Mouse (Mus musculus) cerebellum, adult 18-20 months (tissue): ENCODE data around the gene Tpcn2.

ENCODE experiments used
- DNase-seq, 2 experiments: peaks; one replicate each; pipeline ENCODE4 v3.0.0; 2021

Tpcn2 gene

DNA sequence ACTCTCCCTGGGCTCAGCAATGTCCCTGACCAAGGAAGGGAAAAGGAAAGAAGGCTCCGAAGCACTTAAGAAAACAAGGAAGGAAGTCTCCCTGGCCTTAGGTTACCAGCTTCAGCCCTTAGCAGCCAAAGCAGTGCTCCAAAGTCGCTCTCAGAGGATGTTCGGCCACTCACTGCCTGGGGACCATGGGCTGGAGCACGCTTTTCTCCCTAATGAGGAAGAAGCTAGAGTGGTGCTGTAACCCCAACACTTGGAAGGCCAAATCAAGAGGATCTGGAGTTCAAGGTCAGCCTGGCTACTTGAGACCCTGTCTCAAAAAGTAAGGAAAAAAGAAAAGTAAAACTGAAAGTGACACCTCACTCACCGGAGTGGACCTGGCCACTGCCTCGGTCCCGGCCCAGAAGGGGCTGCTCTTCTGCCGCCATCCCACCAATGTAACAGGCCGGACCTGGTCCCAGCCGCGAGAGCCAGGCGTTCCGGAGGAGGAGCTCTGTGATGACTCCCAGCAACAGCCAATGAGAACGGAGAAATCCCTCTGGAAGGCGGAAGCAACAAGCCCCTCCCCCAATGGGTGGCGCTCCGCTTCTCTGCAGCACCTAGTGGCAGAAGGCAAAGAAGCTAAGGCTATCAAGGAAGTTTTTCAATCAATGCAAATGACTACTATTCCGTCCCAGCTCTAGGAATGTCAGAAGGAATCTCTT, at the start of gene Tpcn2:
Gene Tpcn2 (minus strand): TSS at position 525 of the 701 bp plus-strand sequence.
- peak; percentile 92 to 97 for DNase-seq

DNA sequence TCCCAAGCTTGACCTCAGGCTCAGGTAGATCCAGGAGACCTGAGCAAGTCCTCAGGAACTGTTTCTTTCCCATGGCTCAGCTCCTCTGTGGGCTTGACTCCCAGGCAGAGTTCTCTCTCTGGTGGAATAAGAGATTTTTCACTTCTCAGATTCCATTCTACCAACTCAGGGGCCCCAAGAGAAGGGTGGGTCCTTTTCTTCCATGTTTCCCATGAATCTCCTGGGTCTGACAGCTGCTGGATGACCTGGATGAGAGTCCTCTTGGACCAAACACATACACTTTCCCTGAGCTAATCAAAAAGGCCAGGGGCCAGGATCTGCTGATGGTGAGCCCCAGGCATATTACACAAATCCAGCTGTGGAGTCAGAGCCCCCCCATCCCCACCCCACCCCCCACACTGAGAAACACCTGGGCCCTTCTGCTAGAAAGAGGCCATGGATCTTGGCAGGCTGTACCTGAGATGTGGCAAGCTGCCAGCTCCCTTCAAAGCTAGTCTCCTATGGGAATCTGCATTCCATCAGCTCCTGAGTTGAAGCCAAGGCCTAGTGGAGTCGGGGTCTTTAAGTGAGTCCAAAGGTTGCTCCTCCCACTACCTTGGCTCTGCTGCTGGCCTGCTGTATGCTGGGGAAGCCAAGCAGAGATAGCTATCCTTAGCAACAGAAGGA, 48.7 kb upstream of the Tpcn2 start:
- DNase-seq, result peak; percentile 70 to 79

DNA sequence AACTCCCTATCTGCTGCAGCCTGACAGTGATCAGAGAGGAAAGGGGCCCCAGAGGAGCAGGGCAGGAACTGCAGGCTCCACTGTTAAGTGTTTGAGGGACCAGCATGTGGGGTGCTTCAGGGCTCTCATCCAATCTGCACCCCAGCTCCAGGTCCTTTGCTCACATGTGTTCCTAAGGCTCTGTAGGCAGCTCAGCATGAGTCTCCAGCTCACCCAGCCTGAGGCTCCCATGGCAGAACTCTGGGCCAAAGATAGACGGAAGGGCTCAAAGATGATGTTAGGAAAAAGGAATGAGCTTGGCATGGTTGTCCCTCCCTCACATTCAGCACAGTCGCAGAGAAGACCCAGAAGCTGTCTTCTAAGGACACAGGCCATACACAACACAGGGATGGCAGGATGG, 46.8 kb upstream of the Tpcn2 start:
- no peak for DNase-seq

DNA sequence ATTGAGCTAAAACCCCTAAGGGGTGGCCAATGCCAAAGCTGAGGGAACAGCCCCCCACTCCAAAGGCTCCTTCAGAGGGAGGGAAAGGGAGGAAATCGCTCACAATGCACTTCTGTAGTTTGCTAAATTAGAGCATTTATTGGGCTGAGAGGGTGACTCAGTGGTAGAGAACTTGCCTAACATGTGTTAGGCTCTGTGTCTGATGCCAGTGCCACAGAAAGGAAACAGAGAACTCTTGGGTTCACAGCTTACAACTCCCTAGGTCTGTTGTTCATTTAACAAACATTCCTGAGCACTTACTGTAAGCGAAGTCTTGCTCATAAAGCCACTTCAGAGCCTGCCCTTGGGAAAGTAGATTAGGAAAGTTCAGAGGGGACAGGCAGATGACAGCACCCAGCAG, 46.2 kb upstream of the Tpcn2 start:
- no peak for DNase-seq

DNA sequence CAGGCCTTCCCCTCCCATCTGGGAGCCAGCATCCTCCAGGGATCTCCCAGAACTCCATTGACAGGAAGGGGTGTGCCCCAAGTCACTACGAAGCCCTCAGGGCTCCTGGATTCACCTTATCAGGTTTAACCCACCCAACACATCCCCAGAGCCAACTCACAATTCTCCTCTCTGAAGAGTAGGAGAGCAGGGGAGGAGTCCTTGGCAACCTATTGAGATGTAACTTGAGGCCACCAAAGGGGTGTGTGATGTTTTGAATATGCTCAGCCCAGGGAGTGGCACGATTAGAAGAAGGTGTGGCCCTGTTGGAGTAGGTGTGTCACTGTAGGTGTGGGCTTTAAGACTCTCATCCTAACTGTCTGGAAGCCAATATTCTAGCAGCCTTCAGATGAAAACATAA, 41.9 kb upstream of the Tpcn2 start:
- no peak for DNase-seq

DNA sequence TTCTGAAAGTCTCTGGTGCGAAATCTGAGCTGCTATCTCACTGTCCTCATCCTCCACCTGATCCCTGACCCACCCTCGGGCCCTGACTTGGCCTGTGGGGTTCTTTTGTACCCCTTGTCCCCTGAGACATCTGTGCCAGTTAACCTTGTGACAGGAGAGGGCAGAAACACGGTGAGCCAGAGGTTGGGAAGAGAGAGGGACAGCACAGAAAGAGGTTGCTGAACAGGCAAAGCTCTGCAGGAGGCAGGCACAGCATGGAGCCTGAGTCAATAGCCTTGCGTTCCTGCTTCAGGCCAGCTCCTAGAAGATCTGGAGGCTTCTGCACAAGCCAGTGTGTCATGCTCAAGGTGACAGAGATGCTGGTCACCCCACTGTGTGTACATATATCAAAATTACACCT, 39.8 kb upstream of the Tpcn2 start:
- DNase-seq, result no peak

DNA sequence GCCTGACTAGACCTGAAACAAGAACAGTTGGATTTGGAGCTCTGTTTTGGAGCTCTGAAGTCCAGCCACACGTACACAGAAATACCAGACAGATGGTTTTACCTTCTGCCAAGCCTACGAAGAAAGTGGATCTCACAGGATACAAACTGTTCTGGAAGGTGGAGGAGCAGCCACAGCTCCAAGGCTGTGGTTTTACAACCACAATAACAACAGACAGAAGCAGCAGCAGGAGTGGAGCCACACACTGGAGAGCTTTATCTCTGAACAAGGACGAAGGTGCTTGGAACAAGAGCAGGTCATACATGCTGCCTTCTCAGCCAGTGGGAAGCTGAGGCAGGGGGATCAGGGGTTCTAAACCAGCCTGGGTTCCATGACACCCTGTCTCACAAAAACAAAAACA, 35.7 kb upstream of the Tpcn2 start:
- DNase-seq, result peak; percentile 74 to 78

DNA sequence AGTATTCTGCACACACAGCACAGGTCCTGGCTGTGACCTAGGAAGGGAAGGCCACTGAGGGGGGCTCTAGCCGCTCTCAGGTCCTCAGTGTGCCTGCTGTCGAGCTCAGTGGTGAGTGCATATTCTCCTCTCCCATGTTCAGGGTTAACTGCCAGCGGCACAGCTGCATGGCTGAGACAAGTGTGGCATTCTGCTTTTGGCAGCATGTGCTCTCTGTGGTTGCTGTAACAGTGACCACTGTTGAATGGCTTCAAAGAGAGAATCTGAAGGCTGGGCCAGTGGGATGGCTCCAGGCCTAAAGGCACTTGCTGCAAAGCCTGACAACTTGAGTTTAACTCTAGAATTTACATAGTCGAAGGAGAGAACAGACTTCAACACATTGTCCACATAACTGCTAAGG, 33.7 kb upstream of the Tpcn2 start:
- DNase-seq, result no peak

DNA sequence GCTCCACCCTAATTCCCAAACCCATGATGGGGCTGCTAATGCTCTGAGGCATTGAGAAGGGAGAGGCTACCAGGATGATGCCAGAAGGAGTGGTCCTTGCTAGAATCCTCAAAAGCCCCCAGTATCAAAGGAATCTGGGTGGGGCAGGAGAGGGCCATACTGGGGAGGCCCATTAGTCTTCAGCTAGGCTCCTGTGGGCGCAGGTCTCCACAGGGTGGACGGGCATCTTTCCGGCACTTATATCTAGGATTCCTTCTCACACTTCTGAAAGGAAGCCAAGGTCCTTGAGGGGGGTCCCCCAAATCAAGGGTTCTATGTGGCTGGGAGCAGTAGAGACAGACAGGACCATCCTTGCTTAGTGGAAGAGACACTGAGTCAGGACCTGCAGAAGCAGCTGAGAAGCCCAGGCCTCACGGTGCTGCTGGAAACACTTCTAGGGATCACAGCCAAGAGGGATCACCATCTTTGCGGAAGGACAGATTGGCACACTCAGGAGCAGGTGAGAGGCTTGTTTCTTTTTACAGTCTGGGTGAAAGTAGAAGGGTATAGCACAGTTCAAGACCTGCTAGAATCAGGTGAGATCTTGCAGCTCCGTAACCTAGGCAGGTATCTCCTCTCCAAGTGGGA, 31.1 kb upstream of the Tpcn2 start, which contains the start of gene Mrgprd:
Gene Mrgprd (plus strand): TSS at position 51 of the 627 bp plus-strand sequence.
- DNase-seq, result no peak

DNA sequence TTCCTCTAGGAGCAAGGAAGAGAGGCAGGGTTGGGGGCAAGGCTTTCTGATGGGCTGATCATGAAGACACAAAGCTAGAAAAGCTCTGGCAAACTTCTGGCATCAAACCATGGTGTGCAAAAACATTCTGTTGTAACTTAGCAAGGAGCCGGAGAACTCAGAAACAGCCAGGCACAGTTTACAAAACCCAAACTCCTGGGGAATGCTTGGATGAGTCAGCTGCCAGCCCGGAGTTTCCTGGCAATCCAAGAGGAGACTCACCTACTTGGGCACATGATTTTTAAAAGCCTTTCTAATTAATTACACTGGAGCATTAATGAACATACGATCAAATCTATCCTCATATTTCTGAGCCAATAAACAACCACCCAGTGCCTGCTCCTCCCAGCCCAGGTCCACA, 28.3 kb upstream of the Tpcn2 start:
- DNase-seq, result no peak

DNA sequence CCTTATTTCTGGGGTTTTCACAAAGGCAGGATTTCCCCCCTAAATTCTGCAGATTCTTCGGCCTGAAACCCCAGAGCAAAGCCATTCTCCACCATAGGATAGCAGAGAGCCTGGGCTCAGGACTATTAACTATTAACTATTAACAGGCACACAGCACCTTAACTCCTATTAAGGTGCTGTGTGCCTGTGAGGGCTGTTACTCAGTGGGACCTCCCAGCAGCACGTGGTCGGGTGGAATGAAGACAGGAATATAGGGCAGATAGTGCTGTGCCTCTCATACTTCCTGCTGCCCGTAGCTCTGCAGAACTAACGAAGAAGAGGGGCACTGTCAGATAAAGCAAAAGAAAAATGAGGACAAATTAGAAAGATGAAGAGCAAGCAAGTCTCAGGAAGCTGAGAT, 26.7 kb upstream of the Tpcn2 start:
- no peak for DNase-seq

DNA sequence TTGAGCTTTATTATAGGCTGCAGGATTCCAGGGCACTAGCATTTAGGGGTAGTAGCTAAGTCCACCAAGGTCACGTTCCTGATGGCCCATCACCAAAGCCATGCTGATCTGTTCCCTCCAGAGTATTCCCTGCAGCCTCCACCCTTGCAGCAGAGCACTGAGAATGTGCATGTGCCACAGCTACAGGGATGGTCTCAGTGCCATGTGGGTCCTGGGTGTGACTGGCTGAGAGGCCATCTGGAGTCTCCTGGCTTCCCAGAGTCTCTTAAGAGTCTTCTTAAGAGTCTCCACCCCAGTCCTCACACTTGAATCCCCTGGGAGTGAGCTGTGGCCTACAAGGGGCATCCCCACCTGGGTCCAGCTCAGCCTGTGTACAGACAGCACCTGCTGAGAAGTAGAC, 26.1 kb upstream of the Tpcn2 start:
- no peak for DNase-seq

DNA sequence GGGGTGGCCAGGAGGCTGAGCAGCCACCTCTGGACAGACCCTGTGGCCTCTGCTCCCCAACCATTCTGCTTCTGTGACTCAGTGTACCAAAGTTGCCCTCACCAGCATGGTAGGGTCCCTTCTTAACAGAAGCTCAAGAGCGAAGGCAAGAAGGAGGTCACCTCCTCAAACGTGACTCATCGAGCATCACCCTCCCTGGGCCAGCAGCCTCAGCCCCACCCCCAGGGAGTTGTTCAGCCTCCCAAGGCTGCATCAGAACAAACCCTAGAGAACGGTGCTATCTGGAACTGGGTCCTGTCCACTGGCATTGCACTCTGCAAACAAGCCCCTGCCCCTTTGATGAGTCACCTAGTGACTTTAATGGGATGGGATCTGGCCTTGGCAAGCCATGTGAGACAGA, 25.1 kb upstream of the Tpcn2 start:
- peak in 1 of 2 experiments; percentile 55 for DNase-seq

DNA sequence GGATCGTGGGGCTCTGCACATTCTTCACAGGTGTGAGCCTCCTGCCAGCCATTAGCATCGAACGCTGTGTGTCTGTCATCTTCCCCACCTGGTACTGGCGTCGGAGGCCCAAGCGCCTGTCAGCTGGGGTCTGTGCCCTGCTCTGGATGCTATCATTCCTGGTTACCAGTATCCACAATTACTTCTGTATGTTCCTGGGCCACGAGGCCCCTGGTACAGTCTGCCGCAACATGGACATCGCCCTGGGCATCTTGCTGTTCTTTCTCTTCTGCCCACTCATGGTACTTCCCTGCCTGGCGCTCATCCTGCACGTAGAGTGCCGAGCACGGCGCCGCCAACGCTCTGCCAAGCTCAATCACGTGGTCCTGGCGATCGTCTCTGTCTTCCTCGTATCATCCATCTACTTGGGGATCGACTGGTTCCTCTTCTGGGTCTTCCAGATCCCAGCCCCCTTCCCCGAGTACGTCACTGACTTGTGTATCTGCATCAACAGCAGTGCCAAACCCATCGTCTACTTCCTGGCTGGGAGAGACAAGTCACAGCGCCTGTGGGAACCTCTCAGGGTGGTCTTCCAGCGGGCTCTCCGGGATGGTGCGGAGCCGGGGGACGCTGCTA, 24.4 kb upstream of the Tpcn2 start:
- DNase-seq, result peak; percentile 65 to 72

DNA sequence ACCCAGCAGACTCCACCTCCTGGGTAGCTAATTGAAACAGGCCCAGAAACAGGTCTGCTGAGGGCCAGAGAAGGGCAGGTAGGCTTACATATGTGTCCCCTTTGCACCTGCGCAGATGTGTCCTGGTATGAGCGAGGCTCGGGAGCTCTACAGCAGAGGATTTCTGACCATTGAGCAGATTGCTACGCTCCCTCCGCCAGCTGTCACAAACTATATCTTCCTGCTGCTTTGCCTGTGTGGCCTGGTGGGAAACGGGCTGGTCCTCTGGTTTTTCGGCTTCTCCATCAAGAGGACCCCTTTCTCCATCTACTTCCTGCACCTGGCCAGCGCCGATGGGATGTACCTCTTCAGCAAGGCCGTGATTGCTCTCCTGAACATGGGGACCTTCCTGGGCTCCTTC, 23.8 kb upstream of the Tpcn2 start:
- no peak for DNase-seq

DNA sequence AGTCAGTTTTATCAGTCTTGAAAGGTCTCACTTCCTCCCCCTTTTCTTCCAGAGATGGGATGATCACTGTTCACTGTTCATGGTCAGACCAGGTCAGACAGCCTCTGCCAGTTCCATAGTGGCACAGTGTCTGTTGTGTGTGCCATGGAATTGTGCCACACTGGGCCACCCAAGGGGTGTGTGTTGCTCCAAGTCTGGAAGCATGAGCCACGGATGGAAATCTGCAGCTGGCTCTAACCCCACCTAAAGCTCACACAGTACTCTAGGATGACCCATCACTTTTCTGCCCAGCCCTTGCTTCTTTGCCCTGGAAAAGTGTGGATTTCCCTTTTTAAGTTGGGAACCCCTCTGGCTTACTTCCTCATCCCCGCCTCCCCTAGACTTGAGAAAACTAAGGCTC, 20.3 kb upstream of the Tpcn2 start:
- DNase-seq, result no peak

DNA sequence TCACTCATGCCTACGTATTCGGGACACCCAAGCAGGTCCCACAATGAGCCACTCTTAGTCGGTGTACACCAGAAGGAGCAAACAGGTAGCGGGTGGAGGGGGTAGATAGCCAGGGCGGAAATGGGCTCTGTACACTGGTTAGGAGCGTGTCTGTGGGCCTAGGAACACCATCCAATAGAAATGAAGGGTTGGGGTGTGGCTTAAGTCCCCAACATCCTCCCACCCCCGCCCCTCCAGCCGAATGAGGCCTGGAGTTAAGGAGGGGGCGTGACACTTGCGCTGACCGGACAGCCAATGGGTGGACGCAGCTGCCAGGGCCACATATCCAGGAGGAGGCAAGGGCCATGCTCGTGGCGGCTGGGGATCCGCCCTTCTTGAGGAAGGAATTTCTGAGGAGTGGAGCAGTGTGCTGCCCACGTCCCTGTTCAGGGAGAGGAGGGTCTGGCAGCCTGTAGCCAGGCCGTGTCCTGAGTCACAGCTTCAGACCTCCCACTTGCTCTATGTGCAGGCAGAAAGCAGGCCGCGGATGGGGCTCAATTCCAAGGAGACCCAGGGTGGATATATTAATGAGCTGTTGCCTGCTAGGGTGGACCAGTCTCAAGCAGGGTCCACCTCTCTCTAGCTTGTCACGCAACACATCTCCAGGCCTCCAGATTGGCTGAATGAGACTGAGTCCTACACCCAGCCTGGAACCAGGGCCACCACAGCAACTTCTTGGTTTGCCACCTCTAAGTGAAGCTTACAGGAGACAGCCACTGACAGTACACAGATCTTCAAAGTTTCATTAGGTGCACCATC, 18.9 kb upstream of the Tpcn2 start:
- peak; percentile 74 to 85 for DNase-seq

DNA sequence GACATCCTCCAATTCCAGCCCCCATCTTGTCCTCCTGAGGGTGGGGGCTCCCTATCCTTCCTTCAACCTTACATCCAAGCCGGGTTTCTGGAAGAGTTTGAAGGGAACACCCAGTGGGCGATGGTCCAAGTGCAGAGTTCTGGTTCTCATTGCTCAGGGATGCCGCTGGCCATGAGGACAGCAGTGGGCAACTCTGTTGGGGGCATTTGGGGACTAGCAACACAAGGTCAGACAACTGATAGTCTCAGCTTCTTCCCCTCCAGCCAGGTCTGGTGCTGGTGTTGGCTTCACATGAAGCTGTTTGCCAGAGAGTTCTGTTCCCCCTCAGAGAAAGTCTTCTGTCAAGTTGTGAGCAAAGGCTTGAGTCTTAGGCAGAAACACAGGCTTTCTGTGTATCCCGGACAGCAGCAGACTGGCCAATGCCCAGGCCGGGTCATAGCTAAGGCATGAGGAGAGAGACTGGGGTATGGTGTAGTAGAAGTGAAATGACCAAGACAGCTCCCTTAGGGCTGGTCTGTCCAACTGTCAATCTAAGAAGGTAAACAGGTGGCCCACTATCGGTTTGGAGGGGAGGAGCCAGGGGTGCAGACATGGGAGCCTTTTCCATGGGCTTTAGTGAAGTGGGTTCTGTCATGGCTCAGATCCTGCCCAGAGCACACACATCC, 17.7 kb upstream of the Tpcn2 start:
- DNase-seq, result peak; percentile 67 to 71

DNA sequence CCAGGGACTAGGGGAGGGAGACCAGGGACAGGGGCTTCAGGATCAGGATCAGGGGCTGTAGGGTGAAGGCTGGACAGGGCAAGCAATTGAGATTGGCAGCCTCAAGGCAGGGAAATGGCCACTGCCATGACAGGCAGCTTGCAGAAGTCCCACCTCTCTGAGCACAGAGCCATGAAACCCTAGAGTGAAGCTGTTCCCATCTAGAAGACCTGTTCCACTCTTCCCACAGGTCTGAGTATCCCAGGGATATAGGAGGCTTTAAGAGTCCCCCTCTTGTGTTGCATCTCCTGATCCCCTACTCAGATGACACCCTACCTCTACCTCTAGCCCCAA, 17.2 kb upstream of the Tpcn2 start:
- DNase-seq, result no peak

DNA sequence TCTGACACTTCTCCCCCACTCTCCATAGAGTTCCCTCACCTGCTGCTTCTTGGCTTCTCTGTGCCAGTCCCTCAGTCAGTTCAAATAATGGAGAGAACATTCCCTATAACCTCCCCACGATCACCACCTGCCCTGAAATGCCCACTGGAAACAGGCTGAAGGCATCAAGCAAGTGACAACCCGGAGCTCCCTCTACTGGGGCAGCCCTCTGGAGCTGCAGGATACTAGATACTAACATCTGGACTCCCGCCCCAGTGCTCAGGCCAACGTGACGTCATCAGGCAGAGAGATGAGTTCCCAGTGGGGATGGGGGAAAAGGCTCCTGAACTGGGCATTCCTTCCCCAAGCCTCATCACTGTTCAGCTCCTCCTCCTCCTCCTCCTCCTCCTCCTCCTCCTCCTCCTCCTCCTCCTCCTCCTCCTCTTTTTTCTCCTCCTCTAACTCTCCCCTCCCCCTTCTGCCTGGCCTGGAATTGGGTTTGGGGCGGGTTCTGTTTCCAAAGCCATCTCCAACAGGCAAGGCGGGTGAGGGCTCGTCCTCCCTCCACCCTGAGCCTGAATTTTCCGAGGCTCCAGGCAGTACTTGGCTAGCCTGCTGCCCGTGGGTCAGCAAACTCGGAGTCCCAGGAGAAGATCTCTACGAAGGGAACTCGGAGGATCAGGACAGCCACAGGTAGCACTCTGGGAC, 16.7 kb upstream of the Tpcn2 start, which contains the start of gene Mrgprf:
Gene Mrgprf (plus strand): TSS at position 508 of the 687 bp plus-strand sequence.
- peak; percentile 85 for DNase-seq

DNA sequence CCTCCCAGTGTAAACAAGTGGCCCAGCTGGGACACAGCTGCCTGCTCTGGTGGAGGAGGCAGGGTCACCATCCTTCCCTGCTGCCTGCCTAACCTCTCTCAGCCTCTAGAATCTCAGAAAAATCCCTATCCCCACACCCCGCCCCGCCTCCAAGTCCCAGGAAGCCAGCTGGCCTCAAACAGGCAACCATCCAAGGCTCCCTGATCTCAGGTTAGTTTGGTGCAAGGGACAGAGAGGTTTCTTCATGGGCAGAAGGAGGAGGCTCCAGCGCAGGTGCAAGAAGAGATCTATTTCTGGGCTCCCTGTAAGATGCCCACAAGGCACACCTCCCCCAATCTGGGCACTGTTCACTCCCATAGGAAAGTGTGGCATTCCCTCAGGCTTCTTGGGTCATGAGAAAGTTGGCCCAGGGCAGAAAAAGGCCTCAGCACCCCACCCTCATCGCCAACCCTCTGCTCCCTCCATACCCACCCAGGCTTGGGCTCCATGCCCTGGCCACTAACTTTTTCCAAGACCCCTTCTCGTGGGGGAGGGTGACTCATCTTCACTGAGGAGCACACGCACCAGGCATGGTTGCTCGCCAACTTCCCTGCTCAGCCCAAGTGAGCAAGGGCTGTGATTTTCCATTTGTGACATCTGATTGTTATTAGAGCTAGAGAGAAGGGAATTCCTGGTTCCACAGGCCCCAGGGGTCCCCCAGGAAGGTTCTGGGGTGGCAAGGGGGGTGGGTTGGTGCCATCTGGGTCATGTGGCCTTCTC, 15.9 kb upstream of the Tpcn2 start:
- DNase-seq, result peak; percentile 87 to 90
